Mouse (Mus musculus): Measurements from ENCODE around the gene Erp44. TPM values are rescaled to one million over a fixed set of nuclear protein-coding genes. Genes with fewer than 3 reads are reported as not detected.

Erp44 gene
- total RNA-seq (2015; ENCODE audit: low replicate concordance) (22.0 and 43.6 TPM in 2 replicates), total RNA-seq (2017; ENCODE audit: low replicate concordance) (38.0 and 38.1 TPM in 2 replicates)

DNA sequence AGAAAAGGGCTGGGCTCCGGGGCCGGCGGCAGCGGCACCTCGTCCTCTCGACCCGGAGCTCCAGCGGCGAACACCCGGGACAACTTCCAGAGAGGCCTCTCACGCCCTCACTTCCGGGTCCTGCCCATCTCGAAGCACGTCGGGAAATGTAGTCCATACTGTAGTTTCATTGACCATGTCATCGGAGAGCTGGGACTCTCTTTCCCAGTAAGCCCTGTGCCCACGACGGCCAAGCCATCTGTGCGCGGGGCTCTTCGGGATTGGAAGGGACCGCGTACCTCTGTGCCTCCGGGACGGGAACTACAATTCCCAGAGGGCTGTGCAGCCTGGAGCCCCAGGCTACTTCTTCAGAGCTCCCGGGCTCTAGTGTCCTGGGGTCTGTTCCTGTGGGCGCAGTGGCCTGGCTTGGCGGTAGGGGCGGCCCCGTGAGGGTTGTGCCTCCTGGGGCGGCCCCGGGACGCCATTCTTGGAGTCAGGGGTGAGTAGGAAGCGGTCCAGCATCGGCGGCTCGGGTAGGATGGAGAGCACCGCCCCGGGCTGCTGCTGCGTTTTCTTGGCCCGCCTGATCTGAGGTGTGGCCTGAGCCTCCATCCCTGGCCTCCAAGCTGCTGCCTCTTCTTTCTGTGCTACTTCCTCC lies at the start of gene Erp44, which contains the start of gene Invs:
TSS of gene Erp44 (minus strand) at position 61 of the 637 bp plus-strand sequence.
TSS of gene Invs (plus strand) at position 263 of the 637 bp plus-strand sequence.
- peak; percentile 98 for ATAC-seq (replicated peaks; ENCODE audit: low FRiP score, poor library complexity, severe bottlenecking)

DNA sequence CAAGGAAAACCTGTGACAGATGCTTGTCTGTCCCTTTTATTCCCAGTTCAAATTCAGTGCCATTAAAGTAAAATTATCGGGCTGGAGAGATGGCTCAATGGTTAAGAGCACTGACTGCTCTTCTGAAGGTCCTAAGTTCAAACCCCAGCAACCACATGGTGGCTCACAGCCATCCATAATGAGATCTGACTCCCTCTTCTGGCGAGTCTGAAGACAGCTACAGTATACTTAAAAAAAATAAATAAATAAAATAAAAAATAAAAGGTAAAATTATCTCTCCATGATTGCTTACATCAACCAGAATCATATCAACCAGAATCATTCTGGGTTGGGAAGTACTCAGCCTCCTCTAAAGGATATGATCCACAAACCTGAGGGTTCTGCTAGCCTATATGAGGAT lies 48.7 kb upstream of the Erp44 start:
- no peak for ATAC-seq (replicated peaks; ENCODE audit: low FRiP score, poor library complexity, severe bottlenecking)

DNA sequence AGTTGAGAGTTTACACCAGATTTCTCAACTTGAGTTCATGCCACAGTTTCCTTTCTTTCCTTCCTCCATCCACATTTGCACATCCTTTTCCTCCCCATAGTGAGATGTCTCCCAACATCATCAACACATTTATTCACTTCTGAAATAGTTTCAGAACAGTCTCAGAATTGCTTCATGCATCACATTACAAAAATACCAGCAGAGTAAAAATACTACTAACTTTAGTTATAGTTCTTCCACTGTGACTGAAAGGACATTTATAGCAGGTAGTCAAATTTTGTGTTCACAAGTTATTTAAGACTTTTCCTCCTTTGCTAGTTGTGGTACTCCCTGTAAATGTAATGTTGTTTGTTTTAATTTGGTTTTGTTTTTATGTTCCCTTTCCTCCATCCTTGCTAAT lies 47.8 kb upstream of the Erp44 start:
- no peak for ATAC-seq (replicated peaks; ENCODE audit: low FRiP score, poor library complexity, severe bottlenecking)

DNA sequence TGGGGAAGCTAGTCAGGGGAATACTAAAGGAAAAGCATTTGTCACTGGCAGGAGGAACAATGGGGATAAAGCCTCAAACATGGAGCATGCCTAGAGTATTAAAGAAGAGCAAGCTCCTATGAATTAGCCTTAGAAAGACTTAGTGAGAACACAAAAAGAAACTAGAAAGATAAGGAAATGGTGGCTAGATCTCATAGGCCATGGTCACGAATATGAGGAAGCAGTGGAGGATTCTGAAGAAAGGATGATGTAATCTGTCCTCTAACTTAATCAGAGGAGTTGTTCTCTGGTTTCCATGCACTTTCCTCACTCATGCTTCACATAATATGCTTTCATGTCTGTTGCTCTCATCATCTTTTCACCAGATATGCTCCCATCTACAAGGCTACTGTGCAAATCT lies 42.7 kb upstream of the Erp44 start:
- ATAC-seq (replicated peaks; ENCODE audit: low FRiP score, poor library complexity, severe bottlenecking), result no peak

DNA sequence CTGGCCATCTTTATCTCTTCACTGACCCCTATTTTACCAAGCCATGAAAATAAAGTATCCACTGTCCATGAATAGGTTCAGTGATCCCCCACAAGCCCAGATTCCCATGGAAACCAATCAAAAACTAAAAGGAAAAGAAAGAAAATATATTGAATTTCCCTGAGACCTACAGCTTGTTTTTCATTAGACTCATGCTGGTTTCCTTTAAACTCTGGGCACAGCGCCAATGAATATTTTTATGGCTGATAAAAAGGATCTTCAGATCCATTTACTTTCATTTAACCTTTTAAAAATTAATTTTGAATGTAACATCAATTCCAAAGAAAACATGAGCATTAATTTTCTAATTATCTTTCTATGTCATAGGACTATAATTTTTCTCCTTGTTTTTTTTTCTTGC lies 41.9 kb upstream of the Erp44 start:
- ATAC-seq (replicated peaks; ENCODE audit: low FRiP score, poor library complexity, severe bottlenecking), result no peak

DNA sequence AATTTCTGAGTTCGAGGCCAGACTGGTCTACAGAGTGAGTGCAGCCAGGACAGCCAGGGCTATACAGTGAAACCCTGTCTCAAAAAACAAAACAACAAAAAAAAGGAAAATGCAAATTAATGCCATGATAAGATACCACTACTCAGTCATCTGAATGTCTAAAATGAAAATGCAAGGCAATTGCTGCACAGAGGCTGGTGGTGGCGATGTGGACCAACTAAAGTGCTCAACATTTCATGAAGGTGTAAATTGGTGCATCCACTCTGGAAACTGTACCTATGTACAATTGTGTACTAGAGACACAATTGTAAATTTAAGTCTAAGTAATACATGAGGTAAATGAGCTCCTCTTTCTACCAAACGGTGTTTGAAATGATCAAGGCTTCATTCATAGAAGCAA lies 36.7 kb upstream of the Erp44 start:
- no peak for ATAC-seq (replicated peaks; ENCODE audit: low FRiP score, poor library complexity, severe bottlenecking)

DNA sequence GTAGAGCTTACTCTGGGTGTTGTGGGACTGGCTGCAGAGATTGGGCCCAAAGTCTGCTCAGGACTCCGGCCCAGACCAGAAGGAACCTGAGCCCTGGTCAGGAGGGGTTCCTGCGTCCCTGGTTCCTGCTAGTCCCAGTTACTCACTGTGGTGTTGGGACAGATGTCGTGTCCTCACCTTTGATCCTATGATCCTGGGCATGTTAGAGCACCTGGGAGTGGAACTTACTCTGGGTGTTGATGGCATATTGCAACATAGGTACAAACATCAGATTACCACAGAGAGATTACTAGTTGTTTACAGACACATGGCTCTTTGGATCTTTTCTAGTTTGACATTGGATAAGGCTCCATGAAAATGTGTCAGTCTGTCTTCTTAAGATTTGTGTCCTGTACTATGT lies 35.5 kb upstream of the Erp44 start:
- ATAC-seq (replicated peaks; ENCODE audit: low FRiP score, poor library complexity, severe bottlenecking), result no peak

DNA sequence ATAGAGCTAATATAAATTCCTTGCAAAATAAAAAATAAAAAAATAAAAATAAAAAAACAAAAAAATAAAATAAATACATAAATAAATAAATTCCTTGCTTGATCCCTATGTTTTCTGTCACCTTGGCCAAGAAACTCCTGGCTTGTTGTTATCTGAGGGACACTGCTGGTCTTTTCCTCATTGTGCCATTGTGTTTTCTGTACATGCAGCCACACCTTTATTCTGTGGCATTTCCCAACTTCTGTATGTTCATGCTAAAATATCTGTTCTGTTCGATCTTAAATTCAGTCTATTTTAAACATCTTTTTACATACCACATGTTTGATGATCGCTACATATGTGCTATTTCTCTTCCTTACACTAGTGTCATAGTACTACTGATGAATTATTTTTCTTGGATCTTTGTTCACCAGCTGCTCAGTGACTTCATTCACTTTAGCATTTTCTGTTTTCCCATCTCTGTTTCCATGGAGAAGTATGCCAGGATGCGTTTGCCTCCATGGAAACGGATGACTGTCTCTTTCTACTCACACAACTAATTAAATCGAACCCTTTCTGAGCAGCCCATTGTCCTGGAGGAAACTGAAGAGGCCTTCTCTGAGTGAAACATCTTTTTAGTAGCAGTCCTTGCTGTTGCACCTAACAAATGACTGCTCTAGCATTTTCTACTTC lies 7.9 kb upstream of the Erp44 start:
- no peak for ATAC-seq (replicated peaks; ENCODE audit: low FRiP score, poor library complexity, severe bottlenecking)

DNA sequence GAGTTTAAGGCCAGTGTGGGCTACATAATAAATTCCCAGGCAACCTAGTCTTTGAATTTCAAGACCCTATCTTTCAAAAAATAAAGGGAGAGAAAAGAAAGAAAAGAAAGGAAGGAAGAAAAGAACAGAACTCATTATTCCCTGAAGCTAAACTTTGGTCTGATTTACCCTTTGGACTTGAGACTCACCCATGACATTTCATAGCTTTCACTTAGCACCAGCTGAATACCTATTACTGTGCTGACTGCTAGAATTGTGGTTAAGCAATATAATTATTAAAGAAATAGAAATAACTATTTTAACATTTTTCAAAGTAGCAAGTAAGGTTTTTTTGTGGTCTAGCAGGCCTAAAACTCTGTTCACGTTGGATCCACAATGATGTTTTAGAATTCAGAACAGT lies 1.8 kb upstream of the Erp44 start:
- ATAC-seq (replicated peaks; ENCODE audit: low FRiP score, poor library complexity, severe bottlenecking), result no peak

DNA sequence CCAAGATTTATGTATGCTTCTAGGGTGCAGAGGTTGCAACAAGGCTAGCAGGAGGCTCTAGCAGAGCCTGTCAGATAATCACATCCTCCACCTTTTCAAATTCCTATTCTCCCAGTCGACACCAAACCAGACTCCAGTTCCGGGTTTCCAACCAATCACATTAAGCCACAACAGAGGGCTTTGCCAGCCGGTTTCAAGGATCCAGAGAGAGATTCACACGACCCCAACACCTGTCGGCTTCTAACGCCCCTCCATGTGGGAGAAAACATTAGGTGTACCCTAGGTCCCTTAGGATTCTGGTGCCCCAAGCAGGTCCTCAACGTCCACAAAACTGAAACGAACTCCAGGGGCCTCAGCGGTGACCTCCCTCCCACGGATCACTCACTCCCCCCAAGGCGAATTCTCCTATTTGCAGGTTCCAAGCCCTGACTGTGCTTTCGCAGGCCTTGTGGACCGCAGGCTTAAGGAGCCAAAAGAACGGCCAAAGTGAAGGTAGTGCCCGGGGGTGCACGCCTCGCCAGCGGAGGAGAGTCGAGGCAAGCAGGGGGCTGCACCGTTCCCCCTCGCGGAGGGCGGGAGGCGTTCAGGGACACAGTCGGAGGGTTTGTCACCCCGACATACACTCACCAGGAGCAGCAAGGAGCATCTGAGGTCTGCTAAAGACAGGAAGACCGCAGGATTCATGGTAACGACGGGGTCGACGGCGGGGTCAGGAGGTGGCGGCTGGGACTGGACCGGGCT lies 431 bp downstream of the Erp44 start:
- ATAC-seq (replicated peaks; ENCODE audit: low FRiP score, poor library complexity, severe bottlenecking), result peak; percentile 20

DNA sequence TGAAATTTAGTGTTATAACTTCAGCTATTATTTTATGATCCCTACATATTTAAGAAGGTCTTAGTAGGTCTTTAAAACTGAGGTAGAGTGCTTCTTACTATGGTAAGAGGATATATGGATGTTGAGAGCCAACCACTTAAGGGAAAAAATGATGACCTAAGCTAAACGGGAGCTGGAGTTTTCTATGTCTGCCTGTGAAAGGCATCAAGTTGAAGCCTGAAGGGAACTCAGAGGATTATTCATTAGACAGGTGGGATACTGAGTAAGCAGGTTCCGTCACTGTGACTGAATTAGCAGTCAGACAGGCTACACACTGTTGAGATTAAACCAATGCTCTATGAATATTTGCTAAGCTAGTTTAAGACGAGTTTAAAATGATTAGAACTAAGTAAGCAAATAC lies 2.3 kb downstream of the Erp44 start:
- ATAC-seq (replicated peaks; ENCODE audit: low FRiP score, poor library complexity, severe bottlenecking), result no peak

DNA sequence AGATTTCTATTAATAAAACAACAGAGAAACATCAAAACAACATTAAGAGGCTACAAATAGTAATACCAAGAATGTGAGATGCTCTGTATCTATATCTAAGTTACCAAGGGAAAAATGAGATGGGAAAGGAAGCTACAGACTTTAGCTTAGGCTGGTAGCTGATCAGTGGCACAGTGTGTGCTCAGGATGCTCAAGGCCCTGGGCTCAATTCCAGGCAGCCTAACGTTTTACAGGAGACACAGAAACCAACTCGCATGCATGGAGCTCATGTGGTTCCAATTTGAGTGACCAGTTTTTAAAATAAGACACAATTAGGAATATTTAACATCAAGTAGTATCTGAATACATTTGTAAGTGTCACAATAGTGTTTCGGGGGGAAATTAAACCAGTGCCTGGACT lies 3.6 kb downstream of the Erp44 start:
- no peak for ATAC-seq (replicated peaks; ENCODE audit: low FRiP score, poor library complexity, severe bottlenecking)

DNA sequence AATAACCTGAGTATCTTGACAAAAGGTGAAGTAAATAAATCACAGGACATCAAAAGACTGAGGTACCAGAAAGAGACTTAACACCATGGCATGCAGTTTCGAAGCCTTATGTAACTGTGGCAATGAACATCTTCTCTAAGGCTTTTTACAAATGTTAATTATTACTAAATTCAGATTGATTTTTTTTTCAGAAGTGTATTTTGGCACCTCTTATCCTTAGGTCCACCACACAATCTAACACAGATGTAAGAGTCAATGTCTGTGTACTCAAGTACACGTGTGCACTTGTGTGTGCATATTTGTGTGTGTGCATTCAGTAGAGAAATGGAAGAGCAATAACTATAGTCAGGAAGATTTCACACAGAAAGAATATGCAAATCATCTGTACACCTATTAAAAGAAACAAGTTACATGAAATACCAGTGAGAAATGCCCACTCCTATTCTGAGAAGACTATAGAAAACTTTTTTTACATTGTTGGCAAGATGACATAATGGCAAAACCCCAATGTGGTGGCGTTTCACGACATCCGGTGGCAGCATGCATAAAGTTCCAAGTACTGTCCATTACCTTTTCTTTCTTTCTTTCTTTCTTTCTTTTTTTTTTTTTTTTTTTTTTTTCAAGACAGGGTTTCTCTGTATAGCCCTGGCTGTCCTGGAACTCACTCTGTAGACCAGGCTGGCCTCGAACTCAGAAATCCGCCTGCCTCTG lies 6.1 kb downstream of the Erp44 start:
- ATAC-seq (replicated peaks; ENCODE audit: low FRiP score, poor library complexity, severe bottlenecking), result no peak

DNA sequence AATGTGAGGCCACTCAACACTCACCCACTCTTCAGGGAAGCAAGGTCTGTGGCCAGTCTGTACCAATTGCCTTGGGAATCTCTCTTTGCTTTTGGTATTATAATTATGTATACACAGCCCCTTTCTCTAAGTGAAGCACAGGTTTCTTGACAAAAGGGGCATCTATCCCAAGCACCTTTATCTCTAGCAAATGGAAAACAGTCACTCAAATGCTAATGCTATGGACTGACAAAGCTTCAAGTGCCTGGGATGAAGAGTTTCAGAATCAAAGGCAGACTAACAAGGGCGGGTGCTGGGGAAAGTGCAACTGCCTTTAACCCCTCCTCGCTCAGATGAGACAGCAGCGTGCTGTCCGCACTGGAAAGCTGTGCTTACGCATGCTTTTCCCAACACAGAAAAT lies 7.5 kb downstream of the Erp44 start:
- ATAC-seq (replicated peaks; ENCODE audit: low FRiP score, poor library complexity, severe bottlenecking), result no peak

DNA sequence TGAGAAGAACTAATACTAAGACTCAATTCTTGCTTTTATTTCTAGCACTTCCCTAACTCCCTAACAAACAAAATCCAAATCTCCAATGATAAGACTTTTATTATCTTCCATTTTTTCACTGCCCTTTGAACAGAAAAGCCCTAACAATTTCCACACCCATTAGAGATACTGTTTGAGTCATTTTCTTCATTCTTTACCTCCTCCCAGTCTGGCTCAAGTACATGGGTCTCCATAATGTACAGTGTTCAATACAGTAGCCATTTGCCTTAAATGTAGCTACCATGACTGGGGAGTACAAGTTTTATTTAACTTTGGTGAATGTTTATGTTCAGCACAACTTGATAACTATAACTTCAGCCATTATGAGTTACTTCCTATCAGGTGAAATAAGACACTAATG lies 8.8 kb downstream of the Erp44 start:
- ATAC-seq (replicated peaks; ENCODE audit: low FRiP score, poor library complexity, severe bottlenecking), result no peak

DNA sequence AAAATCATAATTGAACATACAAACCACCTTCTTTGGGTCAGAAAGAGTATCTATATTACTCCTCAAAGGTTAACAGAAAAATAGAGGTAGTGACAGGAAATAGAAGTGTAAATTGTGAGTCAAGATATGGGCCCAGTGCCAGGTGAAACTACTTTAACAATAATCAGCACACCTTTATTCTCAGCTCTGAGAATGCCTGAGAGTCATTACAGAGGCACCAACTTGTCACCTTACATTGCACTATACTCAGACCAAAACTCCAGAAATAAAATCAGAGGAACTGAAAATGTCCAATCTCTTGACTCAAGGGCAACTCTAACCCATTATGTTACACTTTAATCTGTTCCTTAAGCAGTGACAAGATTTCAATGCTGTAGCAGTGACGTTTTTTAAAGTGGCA lies 11.2 kb downstream of the Erp44 start:
- ATAC-seq (replicated peaks; ENCODE audit: low FRiP score, poor library complexity, severe bottlenecking), result no peak

DNA sequence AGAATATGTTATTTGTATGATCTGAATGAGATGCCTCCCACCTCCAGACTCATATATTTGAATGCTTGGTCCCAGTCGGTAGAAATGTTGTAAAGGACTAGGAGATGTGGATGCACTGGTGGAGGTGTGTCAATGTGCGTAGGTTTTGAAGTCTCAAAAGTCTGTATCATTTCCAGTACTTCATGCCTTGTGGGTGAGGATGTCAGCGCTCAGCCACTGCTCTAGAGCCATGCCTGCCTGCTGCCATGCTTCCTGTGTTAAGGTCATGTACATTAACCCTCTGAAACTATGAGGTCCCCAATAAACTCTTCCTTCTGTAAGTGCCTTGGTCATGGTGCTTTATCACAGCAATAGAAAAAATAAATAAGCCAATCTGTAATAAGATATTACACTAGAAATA lies 11.7 kb downstream of the Erp44 start:
- no peak for ATAC-seq (replicated peaks; ENCODE audit: low FRiP score, poor library complexity, severe bottlenecking)

DNA sequence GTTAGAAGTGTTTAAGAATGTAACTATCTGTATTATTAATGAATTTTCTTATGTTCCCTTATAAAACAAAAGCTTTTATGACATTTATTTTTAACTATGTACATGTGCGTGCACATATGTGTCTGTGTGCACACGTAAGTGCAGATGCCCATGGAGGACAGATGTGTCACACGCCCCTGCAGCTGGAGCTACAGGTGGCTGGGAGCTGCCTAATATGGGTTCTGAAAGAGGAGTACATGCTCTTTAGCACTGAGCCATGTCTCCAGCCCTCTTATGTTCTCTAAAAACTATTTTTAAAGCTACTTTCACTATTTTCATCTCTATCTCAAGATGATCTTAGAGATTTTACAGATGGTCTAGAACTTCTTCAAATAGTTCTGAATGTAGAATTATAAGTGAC lies 21.3 kb downstream of the Erp44 start:
- ATAC-seq (replicated peaks; ENCODE audit: low FRiP score, poor library complexity, severe bottlenecking), result no peak

DNA sequence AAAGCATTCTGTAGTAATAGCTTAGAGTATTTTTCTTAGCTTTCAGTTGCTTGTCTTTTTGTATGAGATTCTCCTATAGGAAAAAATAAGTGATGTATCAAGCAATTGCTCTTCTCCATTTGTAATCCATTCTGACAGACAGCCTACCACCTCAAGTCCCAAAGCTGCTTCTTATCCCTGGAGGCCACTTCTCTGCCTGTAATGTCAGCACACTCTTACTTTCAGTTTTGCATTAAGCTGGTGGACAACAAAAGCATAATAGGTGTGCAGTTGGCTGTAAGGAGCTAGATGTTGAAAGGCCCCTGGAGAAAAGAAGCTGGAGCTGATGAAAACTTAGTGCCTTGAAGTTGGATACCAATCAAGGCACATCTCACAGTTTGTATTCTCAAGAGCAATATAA lies 26.1 kb downstream of the Erp44 start:
- no peak for ATAC-seq (replicated peaks; ENCODE audit: low FRiP score, poor library complexity, severe bottlenecking)

DNA sequence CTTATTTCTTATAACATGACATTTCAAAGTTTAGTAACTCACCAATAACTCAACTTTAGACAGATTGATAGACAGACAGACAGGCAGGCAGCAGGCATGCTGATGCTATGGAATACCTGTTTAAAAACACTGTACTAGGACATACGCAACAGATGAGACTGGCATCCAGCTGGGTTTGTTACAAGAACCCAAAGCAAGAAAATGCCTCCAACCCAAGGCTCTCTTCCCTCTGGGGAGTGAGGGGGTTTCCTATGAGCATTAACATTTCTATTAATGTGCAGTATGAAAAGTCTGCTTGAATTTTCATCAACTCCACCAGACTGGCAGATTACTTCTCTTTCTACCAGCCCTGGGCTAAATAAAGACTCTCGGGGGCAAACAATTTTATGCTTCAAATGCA lies 35.1 kb downstream of the Erp44 start:
- no peak for ATAC-seq (replicated peaks; ENCODE audit: low FRiP score, poor library complexity, severe bottlenecking)
